Mouse (Mus musculus): ENCODE measurements around the gene Matn4.
A peak's percentile ranks its signal among the peaks of the same experiment; 100 is the strongest.

GRCm38 (mm10) chr2:164440314-164440713 is 35.4 kb upstream of the Matn4 start:
- no peak for TF ChIP-seq CTCF (IDR thresholded peaks at IDR 0.05; ENCODE audit: insufficient read depth, low read length)
- peak; percentile 22; the same call in 1 of the 2 replicates for TF ChIP-seq POLR2A (IDR thresholded peaks at IDR 0.05; ENCODE audit: borderline replicate concordance, extremely low read depth, low read depth, low read length)
